Mouse (Mus musculus): Measurements from ENCODE around the gene Fam189b.
A peak's percentile ranks its signal among the peaks of the same experiment; 100 is the strongest.
"Not testable (repeated sequence)": the region's sequence is repeated elsewhere in the genome, so short reads cannot be mapped to it uniquely, and the experiment has no call there.

Fam189b gene

DNA sequence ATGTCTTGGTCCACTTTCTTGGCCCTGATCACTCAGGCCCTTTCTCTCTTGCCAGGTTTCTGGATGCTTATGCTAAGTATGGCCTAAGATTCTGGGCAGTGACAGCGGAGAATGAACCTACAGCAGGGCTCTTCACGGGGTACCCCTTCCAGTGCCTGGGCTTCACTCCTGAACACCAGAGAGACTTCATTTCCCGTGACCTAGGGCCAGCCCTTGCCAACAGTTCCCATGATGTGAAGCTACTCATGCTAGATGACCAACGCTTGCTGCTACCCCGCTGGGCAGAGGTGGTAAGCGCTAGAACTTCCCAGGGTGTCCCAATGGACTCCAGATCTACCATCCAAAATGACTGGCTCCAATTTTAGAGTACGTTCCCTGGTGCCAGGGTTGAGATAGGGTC, 23.1 kb downstream of the Fam189b start:
- no peak for DNase-seq (ENCODE audit: low spot score)

DNA sequence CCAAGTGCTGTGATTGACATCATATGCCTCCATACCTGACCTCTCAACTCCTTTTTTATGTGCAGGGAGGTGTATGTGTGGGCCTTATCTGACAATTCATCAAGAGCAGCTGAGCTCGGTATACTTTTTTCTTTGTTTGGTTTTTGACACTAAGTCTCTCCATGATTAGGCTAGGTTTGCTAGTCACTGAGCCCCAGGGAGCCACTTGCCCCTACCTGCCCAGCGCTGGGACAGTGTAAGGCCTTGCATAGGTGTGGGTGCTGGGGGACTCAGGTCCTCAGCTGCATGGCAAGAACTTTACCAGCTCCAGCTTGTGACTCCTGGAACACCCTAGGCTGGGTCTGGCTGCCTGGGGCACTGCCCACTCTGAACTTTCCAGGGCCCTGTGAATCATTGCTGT, 23.8 kb downstream of the Fam189b start:
- DNase-seq (ENCODE audit: low spot score): no peak

GRCm38 (mm10) chr3:89208075-89208657, 25.2 kb downstream of the Fam189b start:
- no peak for DNase-seq (ENCODE audit: low spot score)

GRCm38 (mm10) chr3:89208736-89209135, 25.8 kb downstream of the Fam189b start:
- no peak for DNase-seq (ENCODE audit: low spot score)

DNA sequence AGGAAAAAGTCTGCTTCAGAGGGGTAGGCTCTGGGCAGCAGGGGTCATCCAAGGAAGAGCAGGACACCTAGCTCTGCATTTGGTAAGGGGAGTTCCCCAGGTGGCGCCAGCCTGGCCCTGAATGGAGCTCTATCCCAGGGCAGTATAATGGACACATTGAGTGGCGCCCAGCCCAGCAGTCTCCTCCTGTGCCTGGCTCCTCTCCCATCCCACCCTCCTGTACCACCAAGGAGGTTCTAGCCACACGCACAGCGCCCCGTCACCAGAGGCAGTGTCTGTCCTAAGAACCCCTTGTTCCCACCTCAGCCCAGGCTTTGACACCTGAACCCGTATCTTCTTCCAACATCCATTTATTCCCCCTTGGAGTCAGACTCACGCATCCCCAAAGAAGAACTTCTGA, 26.8 kb downstream of the Fam189b start:
- no peak for DNase-seq (ENCODE audit: low spot score)

DNA sequence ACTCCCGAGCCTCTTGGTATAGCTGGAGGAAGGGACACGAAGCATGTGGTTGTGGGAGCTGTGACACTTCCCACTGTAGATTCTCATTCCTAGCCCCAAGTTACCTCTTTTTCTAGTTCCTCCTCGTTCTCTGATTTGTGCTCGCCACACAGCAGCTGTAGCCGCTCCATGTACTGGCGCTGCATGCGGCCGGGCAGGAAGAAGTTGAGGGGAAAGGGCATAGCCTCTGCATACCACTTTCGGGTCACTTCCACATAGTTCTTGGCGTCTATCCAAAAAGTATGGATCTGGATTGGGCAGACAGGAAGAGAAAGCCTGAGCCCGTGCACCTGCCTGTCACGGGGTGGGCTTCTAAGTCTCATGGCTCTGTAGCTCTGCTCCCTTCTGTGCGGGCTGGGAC, 27.2 kb downstream of the Fam189b start:
- DNase-seq (ENCODE audit: low spot score): no peak

DNA sequence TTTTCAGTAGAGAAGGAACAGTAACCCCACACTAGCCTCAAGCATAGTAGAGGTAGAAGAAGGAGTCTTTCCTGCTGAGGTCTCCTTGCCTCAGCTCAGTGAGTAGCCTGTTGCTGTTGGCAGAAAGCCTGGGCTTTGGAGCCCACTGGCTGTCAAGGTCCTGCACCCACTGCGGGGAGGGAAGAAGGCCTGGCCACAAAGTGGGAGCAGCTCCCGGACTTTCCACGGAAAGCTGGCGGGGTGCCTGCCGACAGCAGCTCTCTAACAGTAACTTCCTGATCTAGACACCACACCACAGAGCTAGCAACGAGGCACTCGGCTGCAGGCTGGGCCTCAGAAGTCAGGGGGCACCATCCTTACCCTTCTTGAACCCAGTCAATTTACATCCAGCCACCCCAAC, 27.8 kb downstream of the Fam189b start:
- no peak for DNase-seq (ENCODE audit: low spot score)

- peak; percentile 95 for DNase-seq (ENCODE audit: low spot score)
Measured at GRCm38 (mm10) chr3:89213803-89214530, 31.0 kb downstream of the Fam189b start.

DNA sequence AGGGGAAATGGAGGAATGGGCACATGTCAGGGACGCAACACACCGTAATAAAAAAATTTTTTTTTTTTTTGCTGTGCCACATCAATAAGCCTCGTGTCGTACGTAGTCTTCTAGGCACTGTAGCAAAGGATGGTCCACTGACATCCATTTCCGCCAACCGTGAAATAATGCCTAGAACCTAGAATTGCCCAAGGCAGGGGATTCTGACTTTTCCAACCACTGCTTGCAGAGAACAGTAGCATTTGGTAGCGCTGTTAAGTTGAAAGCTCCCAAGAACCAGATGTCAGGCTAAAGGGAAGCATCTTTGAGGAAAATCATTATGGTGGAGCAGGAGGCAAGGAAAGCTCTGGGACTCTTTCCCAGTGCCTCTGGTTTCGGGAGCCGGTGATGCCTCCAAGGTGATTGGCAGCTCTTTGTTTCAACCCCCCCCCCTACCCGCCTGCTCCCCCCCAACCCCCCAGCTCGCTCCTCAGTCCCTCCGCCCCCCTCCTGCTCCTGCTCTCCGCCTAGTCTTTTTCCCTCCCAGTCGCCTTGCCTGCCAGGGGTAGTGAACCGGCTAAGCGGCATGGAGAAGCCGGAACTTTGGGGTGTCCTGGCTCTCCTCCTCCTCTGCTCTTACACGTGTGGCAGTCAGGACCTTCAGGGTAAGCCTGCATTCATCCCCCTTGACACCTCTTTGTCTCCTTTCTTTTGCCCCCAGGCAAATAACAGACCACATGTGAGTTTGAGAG, 31.9 kb downstream of the Fam189b start, which contains the start of gene Thbs3:
TSS of gene Thbs3 (plus strand) at position 500 of the 731 bp plus-strand sequence.
- no peak for DNase-seq (ENCODE audit: low spot score)

GRCm38 (mm10) chr3:89215853-89216252, 32.9 kb downstream of the Fam189b start:
- peak; percentile 67 for DNase-seq (ENCODE audit: low spot score)

DNA sequence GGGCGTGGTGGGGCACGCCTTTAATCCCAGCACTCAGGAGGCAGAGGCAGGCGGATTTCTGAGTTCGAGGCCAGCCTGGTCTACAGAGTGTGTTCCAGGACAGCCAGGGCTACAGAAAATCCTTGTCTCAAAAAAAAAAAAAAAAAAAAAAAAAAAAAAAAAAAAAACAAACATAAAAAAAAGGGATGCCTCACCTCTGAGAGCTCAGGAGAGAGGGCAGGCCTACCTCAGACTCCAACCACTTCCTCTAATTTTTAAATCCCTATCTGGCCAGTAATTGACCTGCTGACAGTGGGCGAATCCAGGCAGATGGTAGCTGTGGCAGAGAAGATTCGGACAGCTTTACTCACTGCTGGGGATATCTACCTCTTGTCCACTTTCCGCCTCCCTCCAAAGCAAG, 33.5 kb downstream of the Fam189b start:
- DNase-seq (ENCODE audit: low spot score): not testable (repeated sequence)

- no peak for DNase-seq (ENCODE audit: low spot score)
Measured at GRCm38 (mm10) chr3:89218271-89218670, 35.3 kb downstream of the Fam189b start.

GRCm38 (mm10) chr3:89219546-89219945, 36.6 kb downstream of the Fam189b start:
- no peak for DNase-seq (ENCODE audit: low spot score)

GRCm38 (mm10) chr3:89221167-89221566, 38.2 kb downstream of the Fam189b start:
- no peak for DNase-seq (ENCODE audit: low spot score)

- no peak for DNase-seq (ENCODE audit: low spot score)
Measured at GRCm38 (mm10) chr3:89224796-89225195, 41.9 kb downstream of the Fam189b start.

DNA sequence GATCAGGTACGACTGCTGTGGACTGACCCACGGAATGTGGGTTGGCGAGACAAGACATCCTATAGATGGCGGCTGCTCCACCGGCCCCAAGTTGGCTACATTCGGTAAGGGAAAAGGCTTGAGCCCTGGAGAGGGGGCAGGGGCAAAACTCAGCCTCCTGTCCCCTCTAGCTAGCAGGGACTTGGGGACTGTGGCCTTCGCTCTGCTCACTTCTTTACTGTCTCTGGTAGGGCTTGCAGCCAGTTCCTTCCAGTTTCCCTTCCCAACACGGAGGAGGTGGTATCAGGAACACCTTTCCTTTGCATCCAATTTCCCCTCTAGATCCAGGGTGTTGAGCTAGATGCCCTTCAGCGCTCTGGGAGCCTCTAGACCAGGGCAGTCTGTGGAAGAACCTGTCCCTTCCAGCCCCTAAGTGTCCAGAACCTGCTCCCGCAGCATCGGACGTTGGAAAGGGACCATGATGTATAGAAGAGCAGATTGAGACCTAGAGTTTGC, 42.4 kb downstream of the Fam189b start:
- DNase-seq (ENCODE audit: low spot score): no peak

DNA sequence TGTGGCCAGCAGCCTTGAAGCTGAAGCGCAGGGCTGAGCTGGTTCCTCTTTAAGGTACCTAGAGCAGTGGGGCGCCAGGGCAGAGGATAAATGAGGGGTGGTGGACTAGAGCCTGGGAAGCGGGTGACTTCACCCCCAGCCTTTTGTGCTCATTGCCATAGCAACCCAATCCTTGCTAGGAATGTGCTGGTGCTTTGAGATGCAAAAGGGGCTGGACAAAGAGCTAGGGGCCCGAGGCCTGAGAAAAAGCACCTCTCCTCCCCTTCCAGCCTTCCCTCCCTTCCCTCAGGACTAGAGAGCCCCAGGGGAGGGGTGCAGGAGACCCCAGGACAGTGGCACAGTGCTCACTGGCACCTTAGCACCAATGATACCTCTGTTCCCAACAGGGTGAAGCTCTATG, 43.0 kb downstream of the Fam189b start:
- DNase-seq (ENCODE audit: low spot score): no peak

DNA sequence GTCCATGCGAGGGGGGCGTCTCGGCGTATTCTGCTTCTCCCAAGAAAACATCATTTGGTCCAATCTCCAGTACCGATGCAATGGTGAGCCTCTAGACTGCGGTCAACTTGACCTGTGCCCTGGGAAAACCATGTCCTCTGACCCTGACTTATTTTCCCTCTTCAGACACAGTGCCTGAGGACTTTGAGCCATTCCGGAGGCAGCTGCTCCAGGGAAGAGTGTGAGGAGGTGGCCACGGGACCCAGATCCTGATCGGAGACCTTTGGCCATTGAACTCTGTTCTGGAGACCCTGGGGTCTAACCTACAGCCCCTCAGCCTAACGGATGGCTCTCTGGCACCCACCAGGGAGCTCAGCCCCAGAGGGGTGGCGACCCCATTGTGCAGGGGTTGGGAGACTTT, 43.4 kb downstream of the Fam189b start:
- DNase-seq (ENCODE audit: low spot score): no peak

- no peak for DNase-seq (ENCODE audit: low spot score)
Measured at GRCm38 (mm10) chr3:89226900-89227299, 44.0 kb downstream of the Fam189b start, which contains the start of gene Mtx1. Gene Mtx1 (minus strand): TSS chr3:89227088.

GRCm38 (mm10) chr3:89227307-89228179, 44.6 kb downstream of the Fam189b start:
- DNase-seq (ENCODE audit: low spot score): peak; percentile 87

GRCm38 (mm10) chr3:89228180-89228549, 45.2 kb downstream of the Fam189b start:
- peak; percentile 85 for DNase-seq (ENCODE audit: low spot score)

DNA sequence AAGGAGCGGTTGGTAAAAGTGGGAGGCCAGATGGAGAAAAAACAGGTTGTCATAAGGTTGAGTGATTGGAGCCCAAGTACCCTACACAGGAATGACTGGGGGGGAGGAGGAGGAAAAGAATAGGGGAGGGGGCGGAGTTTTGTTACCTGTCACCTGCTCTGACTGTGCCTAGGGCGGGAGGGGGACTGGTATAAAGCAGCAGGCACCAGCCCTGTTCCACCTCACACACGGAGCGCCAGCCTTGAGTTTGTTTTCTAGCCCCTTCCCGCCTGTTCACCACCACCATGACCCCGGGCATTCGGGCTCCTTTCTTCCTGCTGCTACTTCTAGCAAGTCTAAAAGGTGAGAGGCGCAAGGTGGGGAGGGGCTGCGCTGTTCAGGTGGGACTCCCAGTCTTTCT, 45.9 kb downstream of the Fam189b start, which contains the start of gene Muc1:
TSS of gene Muc1 (plus strand) at position 222 of the 400 bp plus-strand sequence.
- DNase-seq (ENCODE audit: low spot score): peak; percentile 34
